Mouse (Mus musculus): ENCODE results near the gene Ntm. TPM values are rescaled to one million over a fixed set of nuclear protein-coding genes. Genes with fewer than 3 reads are reported as not detected.

Ntm gene
- polyA plus RNA-seq, 1 experiment, result not detected

- Histone ChIP-seq H3K36me3 (ENCODE audit: control insufficient read depth, insufficient read depth) (no peaks in the 10 kb centered on the region), H3ac (ENCODE audit: control insufficient read depth, insufficient read length) (no peak overlapping the region), H3K79me2 (ENCODE audit: control insufficient read depth, insufficient read depth) (no peaks in the 10 kb centered on the region), H3K4me2 (ENCODE audit: low read depth) (no peak overlapping the region), H3K27me3 (ENCODE audit: control insufficient read depth, insufficient read depth, insufficient read length) (no peaks in the 10 kb centered on the region), H3K4me3 (no peak overlapping the region)
- TF ChIP-seq POLR2AphosphoS2 (IDR thresholded peaks at IDR 0.05; ENCODE audit: insufficient read length, low read depth) (no peak), MYOG (IDR thresholded peaks at IDR 0.05; ENCODE audit: control insufficient read depth in 1 of 3, insufficient read depth in 1 of 3, insufficient read length in 2 of 3, low read depth in 2 of 3) (no peak), REST (IDR thresholded peaks at IDR 0.05; ENCODE audit: insufficient read depth, insufficient read length) (no peak), TCF3 (IDR thresholded peaks at IDR 0.05; ENCODE audit: insufficient read length, low read depth) (no peak), TCF12 (IDR thresholded peaks at IDR 0.05; ENCODE audit: insufficient read depth, poor library complexity, severe bottlenecking) (no peak), USF1 (IDR thresholded peaks at IDR 0.05; ENCODE audit: low read depth) (no peak), E2F4 (IDR thresholded peaks at IDR 0.05; ENCODE audit: insufficient read depth) (no peak), POLR2A (IDR thresholded peaks at IDR 0.05; ENCODE audit: insufficient read length, low read depth) (no peak), SRF (IDR thresholded peaks at IDR 0.05; ENCODE audit: control insufficient read depth, insufficient read length, low read depth) (no peak), CEBPB (IDR thresholded peaks at IDR 0.05; ENCODE audit: insufficient read depth, poor library complexity, severe bottlenecking) (no peak), MYOD1 (IDR thresholded peaks at IDR 0.05; ENCODE audit: control insufficient read depth in 1 of 3, insufficient read length in 2 of 3, low read depth in 2 of 3) (no peak), MAX (IDR thresholded peaks at IDR 0.05; ENCODE audit: low read depth) (no peak)
These were observed 572.0 kb downstream of the Ntm start for GRCm38 (mm10) chr9:29390796-29391517.

GRCm38 (mm10) chr9:29389224-29389623 lies 573.7 kb downstream of the Ntm start:
- H3ac ChIP-seq (ENCODE audit: control insufficient read depth, insufficient read length), result no peak overlapping the region
- no peak overlapping the region for H3K4me3 ChIP-seq
- no peaks in the 10 kb centered on the region for H3K27me3 ChIP-seq (ENCODE audit: control insufficient read depth, insufficient read depth, insufficient read length)
- no peak overlapping the region for H3K4me2 ChIP-seq (ENCODE audit: low read depth)
- H3K36me3 ChIP-seq (ENCODE audit: control insufficient read depth, insufficient read depth), result no peaks in the 10 kb centered on the region
- H3K79me2 ChIP-seq (ENCODE audit: control insufficient read depth, insufficient read depth), result no peaks in the 10 kb centered on the region
- TF ChIP-seq TCF3 (IDR thresholded peaks at IDR 0.05; ENCODE audit: insufficient read length, low read depth) (no peak), E2F4 (IDR thresholded peaks at IDR 0.05; ENCODE audit: insufficient read depth) (no peak), CEBPB (IDR thresholded peaks at IDR 0.05; ENCODE audit: insufficient read depth, poor library complexity, severe bottlenecking) (no peak)

- Histone ChIP-seq H3K4me2 (ENCODE audit: low read depth) (no peak overlapping the region), H3ac (ENCODE audit: control insufficient read depth, insufficient read length) (no peak overlapping the region), H3K79me2 (ENCODE audit: control insufficient read depth, insufficient read depth) (no peaks in the 10 kb centered on the region), H3K4me3 (no peak overlapping the region), H3K27me3 (ENCODE audit: control insufficient read depth, insufficient read depth, insufficient read length) (no peaks in the 10 kb centered on the region), H3K36me3 (ENCODE audit: control insufficient read depth, insufficient read depth) (no peaks in the 10 kb centered on the region)
- TF ChIP-seq SRF (IDR thresholded peaks at IDR 0.05; ENCODE audit: control insufficient read depth, insufficient read length, low read depth) (no peak), TCF3 (IDR thresholded peaks at IDR 0.05; ENCODE audit: insufficient read length, low read depth) (no peak), CEBPB (IDR thresholded peaks at IDR 0.05; ENCODE audit: insufficient read depth, poor library complexity, severe bottlenecking) (no peak), MAX (IDR thresholded peaks at IDR 0.05; ENCODE audit: low read depth) (no peak), MYOG (IDR thresholded peaks at IDR 0.05; ENCODE audit: control insufficient read depth in 1 of 3, insufficient read depth in 1 of 3, insufficient read length in 2 of 3, low read depth in 2 of 3) (no peak), POLR2A (IDR thresholded peaks at IDR 0.05; ENCODE audit: insufficient read length, low read depth) (no peak), E2F4 (IDR thresholded peaks at IDR 0.05; ENCODE audit: insufficient read depth) (no peak), TCF12 (IDR thresholded peaks at IDR 0.05; ENCODE audit: insufficient read depth, poor library complexity, severe bottlenecking) (no peak), MYOD1 (IDR thresholded peaks at IDR 0.05; ENCODE audit: control insufficient read depth in 1 of 3, insufficient read length in 2 of 3, low read depth in 2 of 3) (no peak), REST (IDR thresholded peaks at IDR 0.05; ENCODE audit: insufficient read depth, insufficient read length) (no peak), USF1 (IDR thresholded peaks at IDR 0.05; ENCODE audit: low read depth) (no peak), POLR2AphosphoS2 (IDR thresholded peaks at IDR 0.05; ENCODE audit: insufficient read length, low read depth) (no peak)
These were observed 575.8 kb downstream of the Ntm start for GRCm38 (mm10) chr9:29387136-29387535.

- Histone ChIP-seq H3K4me2 (ENCODE audit: low read depth) (no peak overlapping the region), H3K79me2 (ENCODE audit: control insufficient read depth, insufficient read depth) (no peaks in the 10 kb centered on the region), H3K36me3 (ENCODE audit: control insufficient read depth, insufficient read depth) (no peaks in the 10 kb centered on the region), H3K4me3 (no peak overlapping the region), H3ac (ENCODE audit: control insufficient read depth, insufficient read length) (no peak overlapping the region), H3K27me3 (ENCODE audit: control insufficient read depth, insufficient read depth, insufficient read length) (no peaks in the 10 kb centered on the region)
- TF ChIP-seq MAX (IDR thresholded peaks at IDR 0.05; ENCODE audit: low read depth) (no peak), MYOG (IDR thresholded peaks at IDR 0.05; ENCODE audit: control insufficient read depth in 1 of 3, insufficient read depth in 1 of 3, insufficient read length in 2 of 3, low read depth in 2 of 3) (no peak), MYOD1 (IDR thresholded peaks at IDR 0.05; ENCODE audit: control insufficient read depth in 1 of 3, insufficient read length in 2 of 3, low read depth in 2 of 3) (no peak), E2F4 (IDR thresholded peaks at IDR 0.05; ENCODE audit: insufficient read depth) (no peak), USF1 (IDR thresholded peaks at IDR 0.05; ENCODE audit: low read depth) (no peak), TCF3 (IDR thresholded peaks at IDR 0.05; ENCODE audit: insufficient read length, low read depth) (no peak), POLR2AphosphoS2 (IDR thresholded peaks at IDR 0.05; ENCODE audit: insufficient read length, low read depth) (no peak)
These were observed 585.6 kb downstream of the Ntm start for GRCm38 (mm10) chr9:29377172-29378002.
